Mouse (Mus musculus) adrenal gland, adult 18-20 months (tissue): ENCODE data around the gene S100a2. TPM values are rescaled to one million over a fixed set of nuclear protein-coding genes. Genes with fewer than 3 reads are reported as not detected.

ENCODE experiments used
- DNase-seq, 2 experiments: peaks; one replicate each; pipeline ENCODE4 v3.0.0; 2021 to 2022; ENCODE audit warnings: low spot score in 2 of 2
- total RNA-seq, 2 experiments: library from RNA; stranded (reverse); gene quantifications; 1 replicate in 1 of 2; 2 replicates in 1 of 2; pipeline ENCODE4 v1.2.3; 2021

S100a2 gene
- total RNA-seq, 2 experiments from 2014 or later = not detected

GRCm38 (mm10) chr3:90614611-90615251 lies 24.7 kb downstream of the S100a2 start:
- no peak for DNase-seq

GRCm38 (mm10) chr3:90615415-90615814 lies 25.4 kb downstream of the S100a2 start:
- peak; percentile 64 to 68 for DNase-seq

GRCm38 (mm10) chr3:90615911-90616310 lies 25.9 kb downstream of the S100a2 start:
- no peak for DNase-seq

- DNase-seq = no peak
These were observed 27.5 kb downstream of the S100a2 start for GRCm38 (mm10) chr3:90617586-90617985.

GRCm38 (mm10) chr3:90621552-90621951 lies 31.5 kb downstream of the S100a2 start:
- DNase-seq = no peak

GRCm38 (mm10) chr3:90623435-90624071 lies 33.5 kb downstream of the S100a2 start:
- DNase-seq = peak in 1 of 2 experiments; percentile 41

- no peak for DNase-seq
These were observed 35.4 kb downstream of the S100a2 start for GRCm38 (mm10) chr3:90625496-90625895.

- DNase-seq = no peak
These were observed 36.4 kb downstream of the S100a2 start for GRCm38 (mm10) chr3:90626266-90627021.

- no peak for DNase-seq
These were observed 37.3 kb downstream of the S100a2 start for GRCm38 (mm10) chr3:90627366-90627765.

- DNase-seq = no peak
These were observed 37.8 kb downstream of the S100a2 start for GRCm38 (mm10) chr3:90627807-90628206.

- DNase-seq = no peak
These were observed 39.3 kb downstream of the S100a2 start for GRCm38 (mm10) chr3:90629298-90629697.

GRCm38 (mm10) chr3:90631984-90632383 lies 41.9 kb downstream of the S100a2 start:
- DNase-seq = no peak

- DNase-seq = no peak
These were observed 48.6 kb downstream of the S100a2 start for GRCm38 (mm10) chr3:90638511-90639275.

GRCm38 (mm10) chr3:90639511-90640154 lies 49.6 kb downstream of the S100a2 start:
- peak in 1 of 2 experiments; percentile 34 for DNase-seq

GRCm38 (mm10) chr3:90640981-90641380 lies 50.9 kb downstream of the S100a2 start:
- DNase-seq = no peak

Other genes with a start within 250 kb of the S100a2 start
- gene Slc27a3, start 200.3 kb upstream of the S100a2 start, total RNA-seq = 100 to 1,000 TPM; 102 to 110 TPM
- gene Ints3, start 156.6 kb upstream of the S100a2 start, total RNA-seq = 10 to 100 TPM; 71.1 to 98.9 TPM
- 100 to 1,000 TPM; 241 to 269 TPM for gene Npr1, start 124.4 kb upstream of the S100a2 start, total RNA-seq
- 10 to 100 TPM; 49.3 to 53.1 TPM for gene Ilf2, start 114.1 kb upstream of the S100a2 start, total RNA-seq
- gene Snapin, start 99.2 kb upstream of the S100a2 start, total RNA-seq = 10 to 100 TPM; 57.3 to 59.8 TPM
- 100 to 1,000 TPM; 112 to 115 TPM for gene Chtop, start 80.7 kb upstream of the S100a2 start, total RNA-seq
- gene S100a1, start 75.9 kb upstream of the S100a2 start, total RNA-seq = 100 to 1,000 TPM; 141 to 298 TPM
- 10 to 100 TPM; 33.3 to 49.1 TPM for gene S100a13, start 75.8 kb upstream of the S100a2 start, total RNA-seq
- gene S100a14, start 63.4 kb upstream of the S100a2 start, total RNA-seq = under 1 TPM in 1 of 2 experiments, not detected in 1; 0.58 TPM
- gene S100a16, start 53.0 kb upstream of the S100a2 start, total RNA-seq = 10 to 100 TPM; 52.3 to 61.9 TPM
- not detected for gene S100a3, start 29.7 kb upstream of the S100a2 start, total RNA-seq
- not detected for gene Gm42674, start 11.7 kb downstream of the S100a2 start, total RNA-seq
- gene S100a4, start 13.5 kb downstream of the S100a2 start, total RNA-seq = 10 to 100 TPM in 1 of 2 experiments, 1 to 10 TPM in 1; 5.1 to 14.9 TPM
- gene S100a5, start 18.3 kb downstream of the S100a2 start, total RNA-seq = not detected
- 100 to 1,000 TPM in 1 of 2 experiments, 10 to 100 TPM in 1; 40.3 to 108 TPM for gene S100a6, start 22.6 kb downstream of the S100a2 start, total RNA-seq
- under 1 TPM; 0.23 to 0.54 TPM for gene S100a7a, start 63.8 kb downstream of the S100a2 start, total RNA-seq
- gene S100a8, start 78.7 kb downstream of the S100a2 start, total RNA-seq = not detected
- gene S100a9, start 105.5 kb downstream of the S100a2 start, total RNA-seq = not detected
- not detected for gene Pglyrp4, start 136.7 kb downstream of the S100a2 start, total RNA-seq
- gene Gm5849, start 187.6 kb downstream of the S100a2 start, total RNA-seq = not detected